In genomic region chr14:114504976-114505375, GRCm38 (mm10) we compare ENCODE assay signal across 30 mouse cellular contexts.
"Had no signal": no experiment of that assay in that cellular context is flagged by ENCODE, and none has a peak within 500 bp of the region (broad histone marks: within the 10 kb centered on the region; RNA-seq: fewer than 3 reads in every experiment).

No protein-coding gene starts in this region.

- ATAC-seq: liver, embryonic 12.5 days; liver, postnatal 0 days; lung, postnatal 0 days; midbrain, embryonic 15.5 days; midbrain, embryonic 16.5 days had no signal

- H3K27ac ChIP-seq: limb, embryonic 10.5 days; limb, embryonic 12.5 days; limb, embryonic 13.5 days; limb, embryonic 15.5 days; liver, embryonic 12.5 days; liver, embryonic 13.5 days; liver, embryonic 14.5 days; liver, embryonic 15.5 days; lung, embryonic 15.5 days; macrophage; midbrain, embryonic 10.5 days; midbrain, embryonic 12.5 days; midbrain, embryonic 13.5 days; midbrain, embryonic 15.5 days; neural tube, embryonic 12.5 days had no signal

- H3K4me3 ChIP-seq: limb, embryonic 10.5 days; limb, embryonic 12.5 days; limb, embryonic 13.5 days; limb, embryonic 15.5 days; liver, embryonic 12.5 days; liver, embryonic 13.5 days; liver, embryonic 15.5 days; lung, embryonic 15.5 days; megakaryocyte, embryonic 14.5 days; midbrain, embryonic 10.5 days; midbrain, embryonic 12.5 days; midbrain, embryonic 13.5 days; midbrain, embryonic 15.5 days; myocyte; neural tube, embryonic 12.5 days had no signal

- DNase-seq: left cerebral cortex, postnatal 4 days; liver; liver, embryonic 13.5 days; liver, postnatal 0 days; lung, adult 18-20 months; lung, adult 2 months; lung, embryonic 14.5 days; lung, postnatal 10 days; lung, postnatal 14 days; lung, postnatal 36 days; lung, postnatal 4 days; midbrain, embryonic 14.5 days had no signal
